Mouse (Mus musculus) right cerebral cortex, postnatal 10 days (tissue): Measurements from ENCODE around the gene Atg4d.
"Not testable (repeated sequence)": the region's sequence is repeated elsewhere in the genome, so short reads cannot be mapped to it uniquely, and the experiment has no call there.

Experiments
- DNase-seq, 2 experiments: peaks; one replicate each; pipeline ENCODE4 v3.0.0; 2021; ENCODE audit warnings: low spot score in 2 of 2

The Atg4d gene

GRCm38 (mm10) chr9:21239465-21239848 is 25.6 kb upstream of the Atg4d start:
- peak in 1 of 2 experiments; percentile 24 for DNase-seq

- DNase-seq, result peak; percentile 76 to 85
Measured at GRCm38 (mm10) chr9:21241343-21241742, 23.8 kb upstream of the Atg4d start.

- DNase-seq, result no peak
Measured at GRCm38 (mm10) chr9:21243826-21244427, 21.2 kb upstream of the Atg4d start.

GRCm38 (mm10) chr9:21244428-21245112 is 20.5 kb upstream of the Atg4d start:
- peak; percentile 44 for DNase-seq

- DNase-seq, result no peak
Measured at GRCm38 (mm10) chr9:21245113-21245487, 20.0 kb upstream of the Atg4d start.

GRCm38 (mm10) chr9:21246342-21246741 is 18.8 kb upstream of the Atg4d start:
- DNase-seq, result no peak

- DNase-seq, result no peak
Measured at GRCm38 (mm10) chr9:21248326-21248725, 16.8 kb upstream of the Atg4d start, which contains the start of gene S1pr5. TSS of gene S1pr5 (minus strand) at chr9:21248443.

GRCm38 (mm10) chr9:21249629-21250508 is 15.2 kb upstream of the Atg4d start:
- DNase-seq, result no peak

- no peak for DNase-seq
Measured at GRCm38 (mm10) chr9:21250509-21250908, 14.6 kb upstream of the Atg4d start.

- DNase-seq, result no peak
Measured at GRCm38 (mm10) chr9:21251116-21251735, 13.9 kb upstream of the Atg4d start.

GRCm38 (mm10) chr9:21254690-21255089 is 10.4 kb upstream of the Atg4d start:
- DNase-seq, result no peak

- not testable (repeated sequence) for DNase-seq
Measured at GRCm38 (mm10) chr9:21256349-21256748, 8.7 kb upstream of the Atg4d start.

- no peak for DNase-seq
Measured at GRCm38 (mm10) chr9:21260491-21261040, 4.5 kb upstream of the Atg4d start.

- DNase-seq, result no peak
Measured at GRCm38 (mm10) chr9:21261831-21262230, 3.3 kb upstream of the Atg4d start.

- DNase-seq, result no peak
Measured at GRCm38 (mm10) chr9:21264272-21264999, 657 bp upstream of the Atg4d start.

GRCm38 (mm10) chr9:21265611-21266010 is 518 bp downstream of the Atg4d start:
- DNase-seq, result no peak

GRCm38 (mm10) chr9:21266889-21267288 is 1.8 kb downstream of the Atg4d start:
- DNase-seq, result no peak

- no peak for DNase-seq
Measured at GRCm38 (mm10) chr9:21268305-21268704, 3.2 kb downstream of the Atg4d start.

- DNase-seq, result not testable (repeated sequence)
Measured at GRCm38 (mm10) chr9:21269590-21269989, 4.5 kb downstream of the Atg4d start.

- DNase-seq, result no peak
Measured at GRCm38 (mm10) chr9:21272391-21272790, 7.3 kb downstream of the Atg4d start.

- no peak for DNase-seq
Measured at GRCm38 (mm10) chr9:21273094-21273493, 8.0 kb downstream of the Atg4d start.
